ENCODE assay signal across 21 mouse cellular contexts in genomic region chr12:110861256-110861655, GRCm38 (mm10). TPM values are rescaled to one million over a fixed set of nuclear protein-coding genes. Genes with fewer than 3 reads are reported as not detected.
DNase-seq lines count a peak whose midpoint lies in the region; ATAC-seq lines count a peak whose summit lies in the region.
"Had no signal": no experiment of that assay in that cellular context is flagged by ENCODE, and none has a peak within 500 bp of the region (broad histone marks: within the 10 kb centered on the region; RNA-seq: fewer than 3 reads in every experiment).

No protein-coding gene starts in this region.

- H3K36me3 ChIP-seq in midbrain, embryonic 13.5 days = peaks cover 21% of the 10 kb centered on the region
- H3K36me3 ChIP-seq in midbrain, embryonic 11.5 days (ENCODE audit: control insufficient read depth, insufficient read depth, low read length) = no peaks in the 10 kb centered on the region
- peaks cover 5% of the 10 kb centered on the region for H3K36me3 ChIP-seq in midbrain, embryonic 16.5 days (ENCODE audit: control insufficient read depth, insufficient read depth, low read length)

- no peak overlapping the region for H3K4me3 ChIP-seq in midbrain, embryonic 13.5 days (replicated peaks)
- no peak overlapping the region for H3K4me3 ChIP-seq in midbrain, embryonic 11.5 days (ENCODE audit: low read depth, low read length)
- H3K4me3 ChIP-seq in midbrain, embryonic 16.5 days (ENCODE audit: low read depth, low read length) = no peak overlapping the region
- H3K4me3 ChIP-seq: embryonic facial prominence, embryonic 15.5 days; forebrain, embryonic 13.5 days; heart, embryonic 12.5 days; hindbrain, embryonic 10.5 days; left cerebral cortex, adult 2 months; limb, embryonic 13.5 days; neural tube, embryonic 12.5 days had no signal

- peaks cover 7% of the 10 kb centered on the region; the same call in 1 of the 2 replicates for H3K4me1 ChIP-seq in midbrain, embryonic 13.5 days (replicated peaks)
- peaks cover 11% of the 10 kb centered on the region; the same call in 1 of the 2 replicates for H3K4me1 ChIP-seq in midbrain, embryonic 11.5 days (ENCODE audit: control insufficient read depth, insufficient read depth, low read length)
- H3K4me1 ChIP-seq in midbrain, embryonic 16.5 days (ENCODE audit: control insufficient read depth, insufficient read depth, low read length) = peaks cover 2% of the 10 kb centered on the region; the same call in 1 of the 2 replicates
- H3K4me1 ChIP-seq: embryonic facial prominence, embryonic 15.5 days; forebrain, embryonic 13.5 days; heart, embryonic 12.5 days; limb, embryonic 13.5 days; neural tube, embryonic 12.5 days had no signal

- peak; percentile 53 for ATAC-seq in midbrain, embryonic 13.5 days
- ATAC-seq in midbrain, embryonic 11.5 days (ENCODE audit: low FRiP score) = no peak
- ATAC-seq in midbrain, embryonic 16.5 days = peak; percentile 51; the same call in 1 of the 2 replicates
- ATAC-seq: forebrain, embryonic 13.5 days; intestine, postnatal 0 days; Patski had no signal

- no peaks in the 10 kb centered on the region for H3K27me3 ChIP-seq in midbrain, embryonic 13.5 days
- no peaks in the 10 kb centered on the region for H3K27me3 ChIP-seq in midbrain, embryonic 11.5 days (ENCODE audit: control insufficient read depth, insufficient read depth, low read length)
- no peaks in the 10 kb centered on the region for H3K27me3 ChIP-seq in midbrain, embryonic 16.5 days (ENCODE audit: control insufficient read depth, insufficient read depth, low read depth, low read length)
- H3K27me3 ChIP-seq: CH12.LX; embryonic facial prominence, embryonic 15.5 days; forebrain, embryonic 13.5 days; heart, embryonic 12.5 days; limb, embryonic 13.5 days; neural tube, embryonic 12.5 days; Patski had no signal

- no peak for DNase-seq in midbrain, embryonic 11.5 days (ENCODE audit: low spot score, missing footprints)
- DNase-seq in ZHBTc4 (ENCODE audit: low read depth, low spot score) = peak; percentile 73
- no peak for DNase-seq in layer of hippocampus, postnatal 14 days (ENCODE audit: low spot score in 2 of 2)
- DNase-seq in layer of hippocampus, adult 9-10 months (ENCODE audit: low spot score) = no peak
- no peak for DNase-seq in lung, postnatal 36 days
- DNase-seq: adrenal gland, postnatal 10 days; cerebellum, postnatal 25 days; gastrocnemius, postnatal 25 days; kidney, postnatal 4 days had no signal

- H3K4me2 ChIP-seq in midbrain, embryonic 13.5 days (replicated peaks) = no peak overlapping the region
- no peak overlapping the region for H3K4me2 ChIP-seq in midbrain, embryonic 11.5 days
- no peak overlapping the region for H3K4me2 ChIP-seq in midbrain, embryonic 16.5 days (ENCODE audit: low read length)
- H3K4me2 ChIP-seq: embryonic facial prominence, embryonic 15.5 days; forebrain, embryonic 13.5 days; heart, embryonic 12.5 days; limb, embryonic 13.5 days; neural tube, embryonic 12.5 days had no signal

- H3K9ac ChIP-seq in midbrain, embryonic 13.5 days (replicated peaks) = no peak overlapping the region
- H3K9ac ChIP-seq in midbrain, embryonic 11.5 days (ENCODE audit: low read length) = no peak overlapping the region
- H3K9ac ChIP-seq in midbrain, embryonic 16.5 days (ENCODE audit: low read depth, low read length) = no peak overlapping the region
- H3K9ac ChIP-seq: embryonic facial prominence, embryonic 15.5 days; forebrain, embryonic 13.5 days; heart, embryonic 12.5 days; limb, embryonic 13.5 days; neural tube, embryonic 12.5 days had no signal

- 42% methylated on average over 7 of the region's 7 CpGs for WGBS in midbrain, embryonic 13.5 days
- WGBS in midbrain, embryonic 11.5 days = 46% methylated on average over 7 of the region's 7 CpGs
- WGBS in midbrain, embryonic 16.5 days = 34% methylated on average over 7 of the region's 7 CpGs

- H3K9me3 ChIP-seq in midbrain, embryonic 13.5 days = no peaks in the 10 kb centered on the region
- H3K9me3 ChIP-seq in midbrain, embryonic 11.5 days (ENCODE audit: control insufficient read depth, low read length) = no peaks in the 10 kb centered on the region
- no peaks in the 10 kb centered on the region for H3K9me3 ChIP-seq in midbrain, embryonic 16.5 days (replicated peaks; ENCODE audit: control insufficient read depth, low read length, poor library complexity, severe bottlenecking)
- H3K9me3 ChIP-seq: embryonic facial prominence, embryonic 15.5 days; forebrain, embryonic 13.5 days; heart, embryonic 12.5 days; hindbrain, embryonic 10.5 days; limb, embryonic 13.5 days; neural tube, embryonic 12.5 days had no signal

- peak overlapping the region; percentile 49; the same call in 1 of the 2 replicates for H3K27ac ChIP-seq in midbrain, embryonic 13.5 days
- no peak overlapping the region for H3K27ac ChIP-seq in midbrain, embryonic 11.5 days (ENCODE audit: low read depth, low read length)
- peak overlapping the region; percentile 30; the same call in 1 of the 2 replicates for H3K27ac ChIP-seq in midbrain, embryonic 16.5 days (ENCODE audit: low read length)
- H3K27ac ChIP-seq: embryonic facial prominence, embryonic 15.5 days; forebrain, embryonic 13.5 days; hindbrain, embryonic 10.5 days; limb, embryonic 13.5 days; neural tube, embryonic 12.5 days had no signal

RNA-seq across cellular contexts. Expression of gene Zfp839, which starts 11.2 kb away (rescaled TPM):
- 3.9 and 4.3 TPM in 2 replicates for polyA plus RNA-seq in midbrain, embryonic 13.5 days (2015; fragmentation: Nextera tagmentation; extraction: Ambion mirVana)
- polyA plus RNA-seq in midbrain, embryonic 11.5 days (2014; fragmentation: Nextera tagmentation; extraction: Ambion mirVana) = 1.4 and 1.8 TPM in 2 replicates
- polyA plus RNA-seq in midbrain, embryonic 16.5 days (2015; fragmentation: Nextera tagmentation; extraction: Ambion mirVana) = 3.6 and 4.7 TPM in 2 replicates
- 10 to 100 TPM in 1 of 2 experiments, 1 to 10 TPM in 1; 9.8 to 11.2 TPM for total RNA-seq in layer of hippocampus, postnatal 14 days (2021)

RNA-seq across cellular contexts. Expression of gene Mok, which starts 20.5 kb away (rescaled TPM):
- 12.1 and 12.2 TPM in 2 replicates for polyA plus RNA-seq in midbrain, embryonic 13.5 days (2015; fragmentation: Nextera tagmentation; extraction: Ambion mirVana)
- polyA plus RNA-seq in midbrain, embryonic 11.5 days (2014; fragmentation: Nextera tagmentation; extraction: Ambion mirVana) = 11.1 and 11.8 TPM in 2 replicates
- 16.1 and 17.9 TPM in 2 replicates for polyA plus RNA-seq in midbrain, embryonic 16.5 days (2015; fragmentation: Nextera tagmentation; extraction: Ambion mirVana)
- total RNA-seq in layer of hippocampus, postnatal 14 days (2021) = 1 to 10 TPM; 7.3 to 9.8 TPM
- total RNA-seq: gastrocnemius, postnatal 25 days had no signal

RNA-seq across cellular contexts. Expression of gene Cinp, which starts 27.7 kb away (rescaled TPM):
- polyA plus RNA-seq in midbrain, embryonic 13.5 days (2015; fragmentation: Nextera tagmentation; extraction: Ambion mirVana) = 64.7 and 67.4 TPM in 2 replicates
- 77.4 and 83.2 TPM in 2 replicates for polyA plus RNA-seq in midbrain, embryonic 11.5 days (2014; fragmentation: Nextera tagmentation; extraction: Ambion mirVana)
- 84.2 and 90.0 TPM in 2 replicates for polyA plus RNA-seq in midbrain, embryonic 16.5 days (2015; fragmentation: Nextera tagmentation; extraction: Ambion mirVana)
- 10 to 100 TPM; 83.3 to 87.3 TPM for total RNA-seq in layer of hippocampus, postnatal 14 days (2021)

RNA-seq across cellular contexts. Expression of gene Tecpr2, which starts 27.8 kb away (rescaled TPM):
- 6.2 and 6.8 TPM in 2 replicates for polyA plus RNA-seq in midbrain, embryonic 13.5 days (2015; fragmentation: Nextera tagmentation; extraction: Ambion mirVana)
- polyA plus RNA-seq in midbrain, embryonic 11.5 days (2014; fragmentation: Nextera tagmentation; extraction: Ambion mirVana) = 4.1 and 4.2 TPM in 2 replicates
- 7.9 and 8.4 TPM in 2 replicates for polyA plus RNA-seq in midbrain, embryonic 16.5 days (2015; fragmentation: Nextera tagmentation; extraction: Ambion mirVana)
- total RNA-seq in layer of hippocampus, postnatal 14 days (2021) = 10 to 100 TPM; 38.5 to 39.7 TPM
